Comparison of ENCODE assay signal across 8 mouse cellular contexts in the genomic region with DNA sequence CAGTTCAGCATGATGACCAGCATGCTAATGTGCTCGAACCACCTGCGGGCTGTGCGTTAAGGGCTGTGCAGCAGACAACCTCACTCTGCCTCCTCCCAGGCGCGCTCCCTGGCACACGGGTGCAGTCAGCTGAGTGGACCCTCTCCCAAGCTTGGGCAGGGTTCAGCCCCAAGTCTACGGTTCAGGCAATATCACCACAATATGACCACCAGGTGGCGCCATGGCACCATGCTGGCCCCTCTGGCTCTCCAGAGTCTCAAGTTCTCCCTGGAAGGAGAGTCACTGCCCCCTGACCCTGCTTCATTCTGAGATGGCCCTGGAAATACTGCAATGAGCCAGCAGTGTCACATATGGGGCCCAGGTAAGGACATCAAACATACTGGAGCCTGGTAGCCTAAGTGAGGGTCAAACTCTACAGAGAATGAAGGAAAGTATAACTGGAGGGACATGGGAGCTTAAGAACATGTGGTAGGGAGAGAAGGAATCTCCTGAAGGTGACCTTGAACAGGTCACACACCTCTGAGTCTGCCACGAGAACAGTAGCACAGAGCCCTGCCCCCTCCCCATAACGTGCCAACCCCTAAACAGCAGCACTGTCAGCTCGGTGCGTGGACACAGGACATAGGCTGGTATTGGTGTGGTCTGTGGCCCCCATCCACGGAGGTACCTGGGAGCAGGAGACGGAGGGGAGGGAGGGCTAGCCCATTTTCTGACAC. TPM values are rescaled to one million over a fixed set of nuclear protein-coding genes. Genes with fewer than 3 reads are reported as not detected.
DNase-seq lines count a peak whose midpoint lies in the region; ATAC-seq and TF ChIP-seq lines count a peak whose summit lies in the region.

No protein-coding gene starts in this region.

- H3K4me1 ChIP-seq in cortical plate, adult 2 months (ENCODE audit: control insufficient read depth, insufficient read depth, low read length), result no peaks in the 10 kb centered on the region
- no peaks in the 10 kb centered on the region for H3K4me1 ChIP-seq in intestine, embryonic 16.5 days (ENCODE audit: control insufficient read depth, insufficient read depth, low read length)
- peaks cover 24% of the 10 kb centered on the region for H3K4me1 ChIP-seq in midbrain, embryonic 12.5 days
- H3K4me1 ChIP-seq in small intestine, adult 2 months (ENCODE audit: control insufficient read depth, insufficient read depth, insufficient read length, low read length), result no peaks in the 10 kb centered on the region

- no peak overlapping the region for H3K9ac ChIP-seq in intestine, embryonic 16.5 days (ENCODE audit: low read depth, low read length)
- H3K9ac ChIP-seq in midbrain, embryonic 12.5 days (replicated peaks), result no peak overlapping the region

- 38% methylated on average over 14 of the region's 14 CpGs for WGBS in intestine, embryonic 16.5 days
- WGBS in midbrain, embryonic 12.5 days, result 40% methylated on average over 14 of the region's 14 CpGs
- WGBS in small intestine, adult 2 months, result 33% methylated on average over 14 of the region's 14 CpGs

- H3K4me2 ChIP-seq in intestine, embryonic 16.5 days (ENCODE audit: low read depth, low read length), result no peak overlapping the region
- H3K4me2 ChIP-seq in midbrain, embryonic 12.5 days (replicated peaks), result no peak overlapping the region

- no peak for TF ChIP-seq POLR2A in cortical plate, adult 2 months (IDR thresholded peaks at IDR 0.05; ENCODE audit: extremely low read depth, insufficient read depth, low read length)
- TF ChIP-seq POLR2A in small intestine, adult 2 months (IDR thresholded peaks at IDR 0.05; ENCODE audit: low read depth, low read length), result no peak

- no peaks in the 10 kb centered on the region for H3K27me3 ChIP-seq in intestine, embryonic 16.5 days (replicated peaks; ENCODE audit: control insufficient read depth, insufficient read depth, low read length)
- H3K27me3 ChIP-seq in midbrain, embryonic 12.5 days, result peaks cover 46% of the 10 kb centered on the region
- no peaks in the 10 kb centered on the region for H3K27me3 ChIP-seq in small intestine, adult 2 months (ENCODE audit: control insufficient read depth, insufficient read depth, low read length)

- peak; percentile 69 for DNase-seq in adrenal gland, adult 8-10 months
- DNase-seq in gastrocnemius, postnatal 36 days, result peak; percentile 62 to 66
- peak; percentile 71 to 83 for DNase-seq in left cerebral cortex, postnatal 10 days (ENCODE audit: extremely low spot score in 1 of 2, low spot score in 2 of 2)

- intact Hi-C loops in gastrocnemius, postnatal 36 days (cut with DNase I), result loop anchor here (1.0 to 10.0 kb wide), 2 partner anchors 71 to 297 kb away; no protein-coding TSS in a partner anchor
- intact Hi-C loops in left cerebral cortex, postnatal 10 days (cut with DNase I), result loop anchor here (1.0 kb wide), 1 partner anchor 72 kb away; no protein-coding TSS in a partner anchor

- peak; percentile 14; the same call in 1 of the 2 replicates for ATAC-seq in intestine, embryonic 16.5 days
- ATAC-seq in midbrain, embryonic 12.5 days (ENCODE audit: low FRiP score, low read depth), result peak; percentile 61
- ATAC-seq in activated CD4-positive, CD25-positive, alpha-beta regulatory T cell, adult 4 months, result no peak

- H3K36me3 ChIP-seq in intestine, embryonic 16.5 days (ENCODE audit: control insufficient read depth, insufficient read depth, low read length), result no peaks in the 10 kb centered on the region
- H3K36me3 ChIP-seq in midbrain, embryonic 12.5 days, result 0 out of 2 replicates have a peak, but pooled peaks cover 5% of the 10 kb centered on the region
- H3K36me3 ChIP-seq in small intestine, adult 2 months (ENCODE audit: control insufficient read depth, insufficient read depth, low read length), result no peaks in the 10 kb centered on the region

- no peaks in the 10 kb centered on the region for H3K9me3 ChIP-seq in intestine, embryonic 16.5 days (ENCODE audit: control insufficient read depth, low read length)
- H3K9me3 ChIP-seq in midbrain, embryonic 12.5 days, result no peaks in the 10 kb centered on the region

- no peak overlapping the region for H3K27ac ChIP-seq in cortical plate, adult 2 months (ENCODE audit: insufficient read depth, low read length)
- H3K27ac ChIP-seq in intestine, embryonic 16.5 days (ENCODE audit: low read length), result no peak overlapping the region
- no peak overlapping the region for H3K27ac ChIP-seq in midbrain, embryonic 12.5 days (replicated peaks)
- H3K27ac ChIP-seq in small intestine, adult 2 months (ENCODE audit: insufficient read depth, low read depth, low read length), result no peak overlapping the region

- peak; percentile 86 for TF ChIP-seq CTCF in cortical plate, adult 2 months (IDR thresholded peaks at IDR 0.05; ENCODE audit: extremely low read depth, insufficient read depth, low read length)
- TF ChIP-seq CTCF in small intestine, adult 2 months (IDR thresholded peaks at IDR 0.05; ENCODE audit: extremely low read depth, insufficient read length, insufficient replicate concordance, low read depth, low read length), result peak; percentile 79

- no peak overlapping the region for H3K4me3 ChIP-seq in cortical plate, adult 2 months (ENCODE audit: insufficient read depth, low read length)
- no peak overlapping the region for H3K4me3 ChIP-seq in intestine, embryonic 16.5 days (ENCODE audit: low read length)
- no peak overlapping the region for H3K4me3 ChIP-seq in midbrain, embryonic 12.5 days
- no peak overlapping the region for H3K4me3 ChIP-seq in small intestine, adult 2 months (ENCODE audit: low read depth, low read length)

RNA-seq across cellular contexts. Expression of a gene that starts 28.9 kb away (rescaled TPM):
- not detected for total RNA-seq in adrenal gland, adult 8-10 months (2022)
- polyA plus RNA-seq in cortical plate, adult 2 months (2012; rRNA removed), result not detected in 2 replicates
- total RNA-seq in gastrocnemius, postnatal 36 days (2021), result under 1 TPM in 1 of 2 experiments, not detected in 1; 0.26 TPM
- 26.3 and 28.6 TPM in 2 replicates for polyA plus RNA-seq in intestine, embryonic 16.5 days (2015; fragmentation: Nextera tagmentation; extraction: Ambion mirVana)
- total RNA-seq in left cerebral cortex, postnatal 10 days (2021), result not detected
- 0.22 and 0.92 TPM in 2 replicates for polyA plus RNA-seq in midbrain, embryonic 12.5 days (2016; fragmentation: Nextera tagmentation; extraction: Ambion mirVana)
- 15.8 and 59.6 TPM in 2 replicates for polyA plus RNA-seq in small intestine, adult 2 months (2012; rRNA removed)
- polyA plus RNA-seq in activated CD4-positive, CD25-positive, alpha-beta regulatory T cell, adult 4 months (2017; shearing (Covaris generic)), result not detected

RNA-seq across cellular contexts. Expression of a gene that starts 31.9 kb away (rescaled TPM):
- total RNA-seq in adrenal gland, adult 8-10 months (2022), result 1 to 10 TPM; 1.9 to 4.4 (median 2.4) TPM
- polyA plus RNA-seq in cortical plate, adult 2 months (2012; rRNA removed), result 0.13 and 0.76 TPM in 2 replicates
- 1 to 10 TPM; 2.7 to 3.5 TPM for total RNA-seq in gastrocnemius, postnatal 36 days (2021)
- 3.7 and 4.5 TPM in 2 replicates for polyA plus RNA-seq in intestine, embryonic 16.5 days (2015; fragmentation: Nextera tagmentation; extraction: Ambion mirVana)
- under 1 TPM; 0.54 to 0.77 TPM for total RNA-seq in left cerebral cortex, postnatal 10 days (2021)
- not detected in 2 replicates for polyA plus RNA-seq in midbrain, embryonic 12.5 days (2016; fragmentation: Nextera tagmentation; extraction: Ambion mirVana)
- polyA plus RNA-seq in small intestine, adult 2 months (2012; rRNA removed), result 3.8 TPM in 1 of 2 replicates, not detected in the other
- not detected for polyA plus RNA-seq in activated CD4-positive, CD25-positive, alpha-beta regulatory T cell, adult 4 months (2017; shearing (Covaris generic))

RNA-seq across cellular contexts. Expression of a gene that starts 35.6 kb away (rescaled TPM):
- 100 to 1,000 TPM; 117 to 206 (median 157) TPM for total RNA-seq in adrenal gland, adult 8-10 months (2022)
- polyA plus RNA-seq in cortical plate, adult 2 months (2012; rRNA removed), result 39.6 and 49.8 TPM in 2 replicates
- 1 to 10 TPM in 1 of 2 experiments, under 1 TPM in 1; 0.94 to 1.2 TPM for total RNA-seq in gastrocnemius, postnatal 36 days (2021)
- 2.2 and 3.0 TPM in 2 replicates for polyA plus RNA-seq in intestine, embryonic 16.5 days (2015; fragmentation: Nextera tagmentation; extraction: Ambion mirVana)
- total RNA-seq in left cerebral cortex, postnatal 10 days (2021), result 10 to 100 TPM; 53.7 to 62.9 TPM
- polyA plus RNA-seq in midbrain, embryonic 12.5 days (2016; fragmentation: Nextera tagmentation; extraction: Ambion mirVana), result 9.7 and 10.4 TPM in 2 replicates
- polyA plus RNA-seq in small intestine, adult 2 months (2012; rRNA removed), result 17.8 and 19.6 TPM in 2 replicates
- polyA plus RNA-seq in activated CD4-positive, CD25-positive, alpha-beta regulatory T cell, adult 4 months (2017; shearing (Covaris generic)), result not detected

RNA-seq across cellular contexts. Expression of a gene that starts 52.6 kb away (rescaled TPM):
- 1 to 10 TPM in 1 of 4 experiments, under 1 TPM in 2, not detected in 1; 0.43 to 1.1 (median 0.59) TPM for total RNA-seq in adrenal gland, adult 8-10 months (2022)
- 0.06 TPM in 1 of 2 replicates, not detected in the other for polyA plus RNA-seq in cortical plate, adult 2 months (2012; rRNA removed)
- 1 to 10 TPM; 1.1 to 1.3 TPM for total RNA-seq in gastrocnemius, postnatal 36 days (2021)
- 0.22 TPM in 1 of 2 replicates, not detected in the other for polyA plus RNA-seq in intestine, embryonic 16.5 days (2015; fragmentation: Nextera tagmentation; extraction: Ambion mirVana)
- not detected for total RNA-seq in left cerebral cortex, postnatal 10 days (2021)
- polyA plus RNA-seq in midbrain, embryonic 12.5 days (2016; fragmentation: Nextera tagmentation; extraction: Ambion mirVana), result not detected in 2 replicates
- polyA plus RNA-seq in small intestine, adult 2 months (2012; rRNA removed), result 0.39 TPM in 1 of 2 replicates, not detected in the other
- polyA plus RNA-seq in activated CD4-positive, CD25-positive, alpha-beta regulatory T cell, adult 4 months (2017; shearing (Covaris generic)), result not detected

RNA-seq across cellular contexts. Expression of a gene that starts 56.5 kb away (rescaled TPM):
- under 1 TPM in 2 of 4 experiments, not detected in 2; 0.23 to 0.45 TPM for total RNA-seq in adrenal gland, adult 8-10 months (2022)
- 0.85 and 1.1 TPM in 2 replicates for polyA plus RNA-seq in cortical plate, adult 2 months (2012; rRNA removed)
- total RNA-seq in gastrocnemius, postnatal 36 days (2021), result not detected
- not detected in 2 replicates for polyA plus RNA-seq in intestine, embryonic 16.5 days (2015; fragmentation: Nextera tagmentation; extraction: Ambion mirVana)
- total RNA-seq in left cerebral cortex, postnatal 10 days (2021), result 1 to 10 TPM in 1 of 2 experiments, under 1 TPM in 1; 0.39 to 4.8 TPM
- 0.14 and 0.22 TPM in 2 replicates for polyA plus RNA-seq in midbrain, embryonic 12.5 days (2016; fragmentation: Nextera tagmentation; extraction: Ambion mirVana)
- not detected in 2 replicates for polyA plus RNA-seq in small intestine, adult 2 months (2012; rRNA removed)
- not detected for polyA plus RNA-seq in activated CD4-positive, CD25-positive, alpha-beta regulatory T cell, adult 4 months (2017; shearing (Covaris generic))
